Mouse (Mus musculus): ENCODE data around the gene Wdfy3. TPM values are rescaled to one million over a fixed set of nuclear protein-coding genes. Genes with fewer than 3 reads are reported as not detected.

Gene Wdfy3
- total and polyA plus RNA-seq, 2 experiments: 14.4 to 17.0 TPM

DNA sequence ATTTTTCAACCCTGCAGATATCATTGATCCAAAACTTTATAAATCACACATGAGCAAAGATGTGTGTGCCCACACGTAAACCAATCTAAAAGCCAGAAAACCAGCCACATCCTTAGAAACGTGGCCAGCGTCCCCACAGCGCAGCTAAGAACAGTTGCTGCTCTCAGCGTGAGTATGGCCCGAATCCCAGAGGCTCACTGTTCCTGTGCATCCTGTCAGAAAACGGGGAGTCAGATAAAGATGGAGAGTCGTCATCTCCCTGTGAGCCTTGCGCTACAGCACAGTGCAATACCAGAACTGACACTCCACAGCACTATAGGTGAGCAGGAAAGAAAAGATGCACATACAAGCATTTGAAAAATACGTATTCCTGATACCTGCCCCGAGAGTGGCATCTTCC lies 172.9 kb downstream of the Wdfy3 start:
- no peaks in the 10 kb centered on the region for H3K27me3 ChIP-seq (ENCODE audit: control insufficient read depth, insufficient read depth, low read length)
- H3K4me1 ChIP-seq (ENCODE audit: control insufficient read depth, insufficient read depth, low read length): no peaks in the 10 kb centered on the region
- no peak overlapping the region for H3K4me3 ChIP-seq (ENCODE audit: insufficient read depth, low read depth, low read length)
- DNase-seq (ENCODE audit: extremely low read depth, low read depth, low spot score): no peak
- H3K36me3 ChIP-seq (ENCODE audit: control insufficient read depth, insufficient read depth, low read length): peaks cover 64% of the 10 kb centered on the region
- no peaks in the 10 kb centered on the region for H3K79me2 ChIP-seq (ENCODE audit: control insufficient read depth, insufficient read depth, low read length)
- H3K9ac ChIP-seq (ENCODE audit: low read depth, low read length): no peak overlapping the region
- no peak overlapping the region for H3K27ac ChIP-seq (replicated peaks; ENCODE audit: insufficient read depth, low read depth, low read length)
- TF ChIP-seq CTCF (IDR thresholded peaks at IDR 0.05; ENCODE audit: low read depth, low read length): no peak
- no peak for TF ChIP-seq POLR2A (IDR thresholded peaks at IDR 0.05; ENCODE audit: extremely low read depth, insufficient read depth, low read length)
- 91% methylated on average over 11 of the region's 11 CpGs for WGBS

DNA sequence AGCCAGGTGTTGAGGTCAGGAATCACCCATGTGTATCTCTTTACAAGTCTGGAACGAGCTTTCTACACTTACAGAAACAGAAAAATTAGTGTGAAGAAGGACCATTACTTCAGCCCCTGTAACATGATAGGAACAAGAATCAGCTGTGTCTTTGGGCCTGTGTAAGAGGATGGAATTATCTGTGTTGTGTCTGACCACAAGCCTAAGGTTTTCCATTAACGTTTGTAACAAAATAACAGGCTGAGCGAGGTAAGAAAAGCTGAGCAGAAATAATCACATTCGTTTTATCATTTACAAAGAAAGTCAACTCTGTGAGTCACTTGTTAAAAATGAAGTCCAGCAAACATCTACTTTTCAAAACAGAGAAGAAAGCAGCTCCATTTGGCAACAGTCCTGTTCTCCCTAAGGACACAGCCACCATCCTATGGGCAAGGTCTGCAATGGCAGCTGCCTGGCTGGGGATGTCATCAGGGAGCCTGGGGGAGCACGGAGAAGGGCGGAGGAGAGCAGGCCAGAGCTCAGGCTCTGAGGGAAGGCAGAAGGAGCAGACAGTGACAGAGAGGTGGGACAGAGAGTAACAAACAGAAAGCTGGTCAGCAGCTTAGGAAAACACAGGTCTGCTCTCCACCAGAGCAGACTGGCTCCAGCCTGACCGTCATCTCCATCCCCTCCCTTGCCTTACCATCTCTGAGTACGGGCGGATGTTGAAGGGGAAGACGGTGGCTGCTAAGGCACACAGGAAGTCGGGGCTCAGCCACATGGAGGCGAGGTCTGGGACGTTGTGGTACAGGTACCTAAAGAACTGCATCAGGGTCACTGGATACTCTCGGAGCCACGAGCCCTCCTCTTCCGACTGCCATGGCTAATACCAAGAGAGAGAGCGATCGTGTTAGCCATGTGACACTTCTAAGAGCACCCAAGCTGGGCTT lies 173.7 kb downstream of the Wdfy3 start:
- H3K27me3 ChIP-seq (ENCODE audit: control insufficient read depth, insufficient read depth, low read length): no peaks in the 10 kb centered on the region
- no peaks in the 10 kb centered on the region for H3K4me1 ChIP-seq (ENCODE audit: control insufficient read depth, insufficient read depth, low read length)
- no peak overlapping the region for H3K9ac ChIP-seq (ENCODE audit: low read depth, low read length)
- no peaks in the 10 kb centered on the region for H3K79me2 ChIP-seq (ENCODE audit: control insufficient read depth, insufficient read depth, low read length)
- no peak overlapping the region for H3K4me3 ChIP-seq (ENCODE audit: insufficient read depth, low read depth, low read length)
- DNase-seq (ENCODE audit: extremely low read depth, low read depth, low spot score): no peak
- WGBS: 90% methylated on average over 18 of the region's 18 CpGs
- no peak overlapping the region for H3K27ac ChIP-seq (replicated peaks; ENCODE audit: insufficient read depth, low read depth, low read length)
- TF ChIP-seq CTCF (IDR thresholded peaks at IDR 0.05; ENCODE audit: low read depth, low read length) (no peak), POLR2A (IDR thresholded peaks at IDR 0.05; ENCODE audit: extremely low read depth, insufficient read depth, low read length) (no peak)
- H3K36me3 ChIP-seq (ENCODE audit: control insufficient read depth, insufficient read depth, low read length): peaks cover 59% of the 10 kb centered on the region

DNA sequence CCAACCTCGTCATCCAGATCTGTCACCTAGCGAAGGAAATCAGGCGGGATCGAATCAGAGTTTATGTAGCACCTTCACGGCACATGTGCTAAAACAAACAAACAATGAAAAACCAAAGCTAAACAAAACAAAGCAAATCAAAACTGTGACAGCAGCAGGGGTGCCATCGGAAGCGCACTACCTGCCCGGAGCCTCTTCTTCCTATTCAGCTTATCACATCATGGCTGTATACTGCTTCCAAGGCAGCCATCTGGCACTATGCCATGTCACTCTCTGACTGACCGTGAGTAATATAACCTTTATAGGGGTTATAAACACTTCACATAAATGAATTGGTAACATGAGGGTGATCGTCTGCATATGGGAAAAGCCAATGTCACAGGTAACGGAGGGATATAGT lies 174.6 kb downstream of the Wdfy3 start:
- no peak overlapping the region for H3K27ac ChIP-seq (replicated peaks; ENCODE audit: insufficient read depth, low read depth, low read length)
- TF ChIP-seq POLR2A (IDR thresholded peaks at IDR 0.05; ENCODE audit: extremely low read depth, insufficient read depth, low read length) (no peak), CTCF (IDR thresholded peaks at IDR 0.05; ENCODE audit: low read depth, low read length) (no peak)
- WGBS: 86% methylated on average over 11 of the region's 11 CpGs
- H3K79me2 ChIP-seq (ENCODE audit: control insufficient read depth, insufficient read depth, low read length): no peaks in the 10 kb centered on the region
- peaks cover 63% of the 10 kb centered on the region for H3K36me3 ChIP-seq (ENCODE audit: control insufficient read depth, insufficient read depth, low read length)
- H3K27me3 ChIP-seq (ENCODE audit: control insufficient read depth, insufficient read depth, low read length): no peaks in the 10 kb centered on the region
- H3K9ac ChIP-seq (ENCODE audit: low read depth, low read length): no peak overlapping the region
- H3K4me3 ChIP-seq (ENCODE audit: insufficient read depth, low read depth, low read length): no peak overlapping the region
- no peak for DNase-seq (ENCODE audit: extremely low read depth, low read depth, low spot score)
- no peaks in the 10 kb centered on the region for H3K4me1 ChIP-seq (ENCODE audit: control insufficient read depth, insufficient read depth, low read length)

DNA sequence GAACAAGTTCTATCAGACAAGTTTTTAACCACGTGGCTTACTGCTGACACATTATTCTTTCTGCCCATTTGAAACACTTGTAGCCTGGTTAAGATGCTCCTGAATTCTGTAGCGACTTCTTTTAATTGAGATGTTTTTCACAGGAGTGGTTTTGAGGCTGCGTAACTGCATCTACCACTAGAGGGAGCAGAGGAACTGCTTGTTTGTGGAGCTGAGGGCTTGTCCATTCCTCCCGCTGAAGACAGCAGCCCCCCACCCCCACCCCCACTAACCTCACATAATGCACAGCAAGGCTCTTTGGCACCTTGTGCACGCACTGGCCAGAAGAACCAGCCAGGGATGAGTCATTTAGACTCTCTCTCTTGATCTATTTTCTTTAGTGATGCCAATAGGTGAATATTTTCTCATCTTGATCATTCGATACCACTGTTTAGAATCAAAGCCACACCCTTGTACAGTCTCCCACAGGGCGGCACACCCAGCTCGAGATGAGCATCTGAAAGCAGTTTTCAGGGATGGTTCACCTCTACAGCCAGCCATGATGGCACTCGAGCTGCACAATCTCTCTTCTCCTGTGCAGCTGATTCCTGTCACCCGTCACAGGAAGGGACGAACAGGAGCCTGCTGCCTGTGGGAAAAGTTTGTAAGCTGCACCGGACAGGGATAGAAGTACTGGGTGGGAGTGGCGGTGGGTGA lies 175.8 kb downstream of the Wdfy3 start:
- H3K79me2 ChIP-seq (ENCODE audit: control insufficient read depth, insufficient read depth, low read length): no peaks in the 10 kb centered on the region
- no peak overlapping the region for H3K9ac ChIP-seq (ENCODE audit: low read depth, low read length)
- no peaks in the 10 kb centered on the region for H3K4me1 ChIP-seq (ENCODE audit: control insufficient read depth, insufficient read depth, low read length)
- no peak for DNase-seq (ENCODE audit: extremely low read depth, low read depth, low spot score)
- TF ChIP-seq CTCF (IDR thresholded peaks at IDR 0.05; ENCODE audit: low read depth, low read length): peak; percentile 35; the same call in 1 of the 2 replicates
- no peak for TF ChIP-seq POLR2A (IDR thresholded peaks at IDR 0.05; ENCODE audit: extremely low read depth, insufficient read depth, low read length)
- WGBS: 82% methylated on average over 13 of the region's 13 CpGs
- peaks cover 64% of the 10 kb centered on the region for H3K36me3 ChIP-seq (ENCODE audit: control insufficient read depth, insufficient read depth, low read length)
- H3K4me3 ChIP-seq (ENCODE audit: insufficient read depth, low read depth, low read length): no peak overlapping the region
- H3K27me3 ChIP-seq (ENCODE audit: control insufficient read depth, insufficient read depth, low read length): no peaks in the 10 kb centered on the region
- H3K27ac ChIP-seq (replicated peaks; ENCODE audit: insufficient read depth, low read depth, low read length): no peak overlapping the region

DNA sequence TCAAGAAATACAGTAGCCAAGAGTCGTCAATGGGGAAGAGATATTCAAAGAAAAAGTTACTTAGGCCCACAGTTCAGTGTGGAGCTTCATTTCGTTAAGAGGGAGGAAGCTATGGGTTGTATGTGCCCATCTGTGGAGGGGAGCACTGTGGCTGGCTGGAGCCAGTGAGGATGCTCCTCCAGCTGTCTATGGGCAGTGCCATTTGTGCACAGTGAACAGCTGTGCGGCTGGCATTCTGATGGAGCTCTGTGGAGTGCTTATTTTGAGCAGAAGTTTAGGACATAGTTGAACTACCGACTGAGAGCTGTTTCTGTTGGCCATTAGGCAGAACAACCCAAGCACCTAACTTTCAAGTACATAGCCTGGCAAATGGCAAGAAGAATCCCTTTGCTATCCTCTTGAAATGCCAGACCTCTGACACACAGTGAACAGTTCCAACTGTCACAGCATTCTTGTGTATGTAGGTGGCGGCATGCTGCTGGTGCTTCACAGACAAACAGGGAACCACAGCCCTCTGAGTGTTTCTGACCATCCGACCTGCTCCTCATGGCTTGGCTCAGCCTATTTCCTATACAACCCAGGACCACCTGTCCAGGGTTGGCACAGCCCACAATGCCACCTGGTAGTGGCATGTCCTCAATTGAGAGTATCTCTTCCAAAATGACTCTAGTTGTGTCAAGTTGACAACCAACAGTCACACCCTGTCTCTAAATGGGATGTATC lies 177.9 kb downstream of the Wdfy3 start:
- TF ChIP-seq POLR2A (IDR thresholded peaks at IDR 0.05; ENCODE audit: extremely low read depth, insufficient read depth, low read length): no peak
- no peak for TF ChIP-seq CTCF (IDR thresholded peaks at IDR 0.05; ENCODE audit: low read depth, low read length)
- H3K4me1 ChIP-seq (ENCODE audit: control insufficient read depth, insufficient read depth, low read length): no peaks in the 10 kb centered on the region
- WGBS: 94% methylated on average over 6 of the region's 6 CpGs
- DNase-seq (ENCODE audit: extremely low read depth, low read depth, low spot score): no peak
- no peaks in the 10 kb centered on the region for H3K27me3 ChIP-seq (ENCODE audit: control insufficient read depth, insufficient read depth, low read length)
- H3K4me3 ChIP-seq (ENCODE audit: insufficient read depth, low read depth, low read length): no peak overlapping the region
- no peak overlapping the region for H3K9ac ChIP-seq (ENCODE audit: low read depth, low read length)
- peaks cover 74% of the 10 kb centered on the region for H3K36me3 ChIP-seq (ENCODE audit: control insufficient read depth, insufficient read depth, low read length)
- no peaks in the 10 kb centered on the region for H3K79me2 ChIP-seq (ENCODE audit: control insufficient read depth, insufficient read depth, low read length)
- H3K27ac ChIP-seq (replicated peaks; ENCODE audit: insufficient read depth, low read depth, low read length): no peak overlapping the region

All from liver, adult 2 months (tissue).